Mouse (Mus musculus) small intestine, adult 2 months (tissue): Measurements from ENCODE around the gene Slc46a3. TPM values are rescaled to one million over a fixed set of nuclear protein-coding genes. Genes with fewer than 3 reads are reported as not detected.

Source experiments
- H3K27ac ChIP-seq: fragments of 200-500 bp; 2 replicates; pipeline ENCODE4 v1.5.1; 2012; ENCODE audit warnings: low read depth, low read length, control low read depth, inconsistent platforms; ENCODE audit not compliant: insufficient read depth
- H3K27me3 ChIP-seq: fragments of 200-500 bp; 2 replicates; pipeline ENCODE4 v1.6.1; 2012; ENCODE audit warnings: mild to moderate bottlenecking, moderate library complexity, low read length, inconsistent platforms; ENCODE audit not compliant: control insufficient read depth, insufficient read depth
- H3K36me3 ChIP-seq: fragments of 200-500 bp; 2 replicates; pipeline ENCODE4 v1.6.1; 2012; ENCODE audit warnings: mild to moderate bottlenecking, low read length, control low read depth, inconsistent platforms; ENCODE audit not compliant: control insufficient read depth, insufficient read depth
- H3K4me1 ChIP-seq: fragments of 200-500 bp; 2 replicates; pipeline ENCODE4 v1.6.1; 2012; ENCODE audit warnings: low read length, inconsistent platforms, mixed read lengths; ENCODE audit not compliant: control insufficient read depth, insufficient read depth, insufficient read length
- H3K4me3 ChIP-seq: fragments of 200-500 bp; 2 replicates; pipeline ENCODE4 v1.5.1; 2012; ENCODE audit warnings: low read depth, mild to moderate bottlenecking, control low read depth, inconsistent platforms, low read length, moderate library complexity
- CTCF ChIP-seq: fragments of 200-500 bp; IDR thresholded peaks from 2 replicates; pipeline ENCODE4 v1.5.1; 2012; ENCODE audit warnings: low read depth, mild to moderate bottlenecking, control low read depth, inconsistent platforms, low read length, moderate library complexity, mixed read lengths; ENCODE audit not compliant: insufficient replicate concordance, insufficient read length; ENCODE audit errors: extremely low read depth
- POLR2A ChIP-seq: fragments of 200-500 bp; IDR thresholded peaks from 2 replicates; pipeline ENCODE4 v1.6.1; 2012; ENCODE audit warnings: low read depth, mild to moderate bottlenecking, control low read depth, inconsistent platforms, low read length, moderate library complexity
- WGBS: fragments of 180-500 bp; shearing (Covaris S2); methylation state at CpG from one replicate; pipeline ENCODE4 v1.1.7; 2018; 5-methylcytosine and 5-hydroxymethylcytosine counted together
- polyA plus RNA-seq: library from polyadenylated mRNA; depleted of rRNA; stranded (reverse); fragments of >200 nt; gene quantifications from 2 replicates; pipeline ENCODE4 v1.2.3, GENCODE M21; 2012

Slc46a3 gene
- polyA plus RNA-seq, 1 experiment, result 259 TPM

DNA sequence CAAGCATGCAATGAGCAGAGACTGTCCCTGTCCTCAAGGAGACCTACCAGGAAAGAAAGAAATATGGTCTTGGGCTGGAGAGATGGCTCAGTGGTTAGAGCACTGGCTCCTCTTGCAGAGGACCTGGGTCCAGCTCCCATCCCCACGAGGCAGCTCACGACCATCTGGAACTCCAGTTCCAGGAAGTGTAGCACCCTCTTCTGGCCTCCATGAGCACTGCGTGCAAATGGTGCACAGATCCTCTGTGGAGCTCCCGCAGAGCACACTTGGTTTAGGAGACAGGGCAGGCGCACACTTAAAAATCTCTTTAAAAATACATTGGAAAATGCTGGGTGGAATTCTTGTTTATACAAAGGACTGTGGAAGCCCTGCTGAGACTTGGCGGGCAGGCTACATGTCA lies 17.1 kb downstream of the Slc46a3 start:
- H3K4me1 ChIP-seq, result peaks cover 18% of the 10 kb centered on the region; the same call in 1 of the 2 replicates
- 82% methylated on average over 6 of the region's 6 CpGs for WGBS
- no peaks in the 10 kb centered on the region for H3K27me3 ChIP-seq
- H3K27ac ChIP-seq, result no peak overlapping the region
- no peak for TF ChIP-seq POLR2A
- TF ChIP-seq CTCF, result peak; percentile 49; the same call in 1 of the 2 replicates
- peaks cover 59% of the 10 kb centered on the region for H3K36me3 ChIP-seq
- no peak overlapping the region for H3K4me3 ChIP-seq

DNA sequence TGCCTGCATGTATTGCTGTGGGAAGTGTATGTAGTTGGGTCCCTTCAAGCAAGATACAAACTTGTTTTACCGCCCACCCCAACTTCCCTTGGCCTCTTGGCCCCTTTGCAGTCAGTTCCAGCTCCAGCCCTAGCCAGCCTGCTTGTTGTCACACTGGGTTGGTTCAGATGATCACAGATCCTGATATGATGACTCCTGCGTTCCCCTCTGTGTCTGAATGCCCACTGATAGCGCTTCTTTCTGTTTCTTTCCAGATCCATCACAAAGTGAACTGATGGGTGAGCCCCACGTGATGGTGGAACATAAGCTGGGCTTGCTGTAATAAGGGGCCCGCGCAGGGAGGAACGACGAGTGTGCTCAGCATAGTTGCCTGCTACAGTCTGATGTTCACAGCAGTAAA lies 19.4 kb downstream of the Slc46a3 start:
- WGBS, result 93% methylated on average over 8 of the region's 8 CpGs
- Histone ChIP-seq H3K4me3 (peak overlapping the region; percentile 26), H3K27me3 (no peaks in the 10 kb centered on the region), H3K4me1 (peaks cover 18% of the 10 kb centered on the region; the same call in 1 of the 2 replicates), H3K27ac (peak overlapping the region; percentile 68; the same call in 1 of the 2 replicates), H3K36me3 (peaks cover 69% of the 10 kb centered on the region)
- no peak for TF ChIP-seq POLR2A
- no peak for TF ChIP-seq CTCF

DNA sequence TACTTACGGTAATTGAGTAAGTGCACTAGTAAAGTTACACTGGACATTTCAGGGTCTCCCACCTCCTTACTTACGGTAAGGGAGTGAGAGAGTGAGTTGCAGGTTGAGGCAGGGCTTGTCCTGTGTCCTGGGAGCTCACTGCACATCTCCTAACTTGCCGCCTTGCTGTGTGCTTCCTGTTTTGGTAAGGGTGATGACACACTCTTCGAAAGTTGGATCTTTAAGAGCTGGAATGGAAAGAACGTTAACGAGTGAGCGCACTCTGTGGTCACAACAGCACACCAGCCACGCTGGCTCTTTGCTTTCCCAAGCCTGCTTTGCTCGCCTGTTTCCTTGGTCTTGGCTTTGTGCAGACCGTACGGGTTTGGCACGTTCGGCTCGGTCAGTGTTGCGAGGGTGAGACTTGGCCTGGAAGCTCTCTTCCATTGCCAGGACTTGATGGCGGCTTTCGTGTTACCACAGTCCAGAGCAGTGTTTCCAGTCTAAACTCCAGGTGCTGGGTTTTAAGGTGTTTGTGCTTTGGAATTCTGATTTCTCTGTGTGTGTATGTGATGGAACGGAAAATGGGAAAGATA lies 20.0 kb downstream of the Slc46a3 start:
- H3K27me3 ChIP-seq, result no peaks in the 10 kb centered on the region
- 94% methylated on average over 18 of the region's 18 CpGs for WGBS
- H3K4me1 ChIP-seq, result peaks cover 15% of the 10 kb centered on the region; the same call in 1 of the 2 replicates
- H3K4me3 ChIP-seq, result peak overlapping the region; percentile 63
- TF ChIP-seq CTCF, result no peak
- no peak for TF ChIP-seq POLR2A
- H3K27ac ChIP-seq, result 0 out of 2 replicates have a peak overlapping the region, but pooled peaks have one; percentile 68
- H3K36me3 ChIP-seq, result peaks cover 74% of the 10 kb centered on the region

DNA sequence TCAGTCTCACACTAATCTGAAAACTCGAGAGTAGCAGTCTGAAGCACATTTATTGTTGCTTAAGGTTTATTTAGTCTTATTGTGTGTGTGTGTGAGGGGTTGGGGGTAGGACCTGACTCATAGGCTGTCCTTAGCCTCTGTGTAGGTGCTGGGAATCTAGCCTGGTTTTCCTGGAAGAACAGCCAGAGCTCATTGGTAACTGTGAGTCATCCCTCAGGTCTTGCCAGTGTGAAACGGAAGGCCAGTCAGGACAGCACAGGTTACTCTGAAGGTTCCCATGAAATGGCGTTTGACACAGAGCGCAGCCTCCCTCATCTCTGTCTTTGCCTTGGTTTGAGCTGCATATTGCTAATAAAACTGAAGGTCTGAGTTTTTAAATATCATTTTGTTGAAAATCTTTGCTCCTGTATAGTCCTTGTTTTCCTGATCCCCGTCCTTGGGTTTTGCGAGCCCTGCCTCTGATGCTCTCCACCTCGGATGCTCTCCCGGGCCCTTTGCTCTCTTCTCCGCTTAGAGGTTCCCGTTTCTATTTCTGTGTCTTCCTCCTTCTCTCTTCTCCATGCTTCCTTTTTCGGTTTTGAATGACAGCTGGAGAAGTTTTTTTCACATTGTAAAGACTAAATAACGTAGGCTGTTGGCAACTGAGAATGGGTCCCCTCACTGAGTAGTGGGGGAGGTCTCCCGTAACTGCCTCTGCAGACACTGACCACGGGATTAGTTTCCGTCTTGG lies 23.4 kb downstream of the Slc46a3 start:
- TF ChIP-seq CTCF (no peak), POLR2A (no peak)
- H3K36me3 ChIP-seq, result peaks cover 65% of the 10 kb centered on the region
- H3K27me3 ChIP-seq, result no peaks in the 10 kb centered on the region
- H3K4me1 ChIP-seq, result peaks cover 16% of the 10 kb centered on the region; the same call in 1 of the 2 replicates
- 88% methylated on average over 15 of the region's 15 CpGs for WGBS
- no peak overlapping the region for H3K4me3 ChIP-seq
- H3K27ac ChIP-seq, result no peak overlapping the region

DNA sequence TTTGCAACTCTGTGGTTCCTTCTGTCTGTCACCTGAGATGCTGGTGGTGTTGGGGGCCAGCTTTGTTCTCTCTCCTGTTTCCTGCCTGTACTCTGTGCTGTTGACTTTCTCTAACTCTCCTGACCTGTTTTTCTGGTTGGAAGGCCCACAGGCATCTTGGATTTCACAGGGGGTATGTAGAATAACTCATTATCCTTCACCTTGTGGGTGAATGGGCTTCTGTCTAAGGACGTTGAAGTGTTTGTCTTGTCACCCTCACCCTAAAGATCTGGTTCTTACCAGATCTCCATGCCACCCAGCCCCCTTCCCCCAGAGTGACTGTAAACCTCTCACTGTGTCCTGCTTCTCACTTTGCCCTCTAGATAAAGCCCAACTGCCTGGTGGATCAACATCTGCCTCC lies 24.3 kb downstream of the Slc46a3 start:
- Histone ChIP-seq H3K36me3 (peaks cover 61% of the 10 kb centered on the region), H3K4me1 (peaks cover 16% of the 10 kb centered on the region; the same call in 1 of the 2 replicates), H3K27me3 (no peaks in the 10 kb centered on the region), H3K4me3 (no peak overlapping the region), H3K27ac (peak overlapping the region; percentile 25; the same call in 1 of the 2 replicates)
- TF ChIP-seq POLR2A, result no peak
- 80% methylated on average over 1 of the region's 1 CpGs for WGBS

DNA sequence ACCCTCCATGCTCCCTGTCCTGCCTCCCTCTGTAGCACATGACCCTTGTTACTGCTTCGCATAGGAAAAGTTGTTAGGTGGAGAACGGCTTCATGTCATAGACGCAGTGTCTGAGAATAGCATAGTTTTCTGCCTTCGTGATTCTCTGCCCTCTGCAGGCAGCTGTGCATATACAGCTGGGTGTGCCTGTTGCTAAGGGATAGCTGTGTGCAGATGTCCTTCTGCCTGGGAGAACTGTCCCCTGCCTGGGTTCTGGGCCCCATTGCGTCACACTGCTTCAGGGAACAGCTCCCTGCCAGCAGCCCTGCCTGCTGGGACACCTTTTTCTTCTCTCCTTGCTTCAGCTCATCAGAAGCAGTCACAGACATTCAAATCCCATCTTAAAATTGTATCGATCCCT lies 25.0 kb downstream of the Slc46a3 start:
- H3K27ac ChIP-seq, result no peak overlapping the region
- no peaks in the 10 kb centered on the region for H3K27me3 ChIP-seq
- 75% methylated on average over 6 of the region's 6 CpGs for WGBS
- H3K4me1 ChIP-seq, result peaks cover 14% of the 10 kb centered on the region; the same call in 1 of the 2 replicates
- peaks cover 56% of the 10 kb centered on the region for H3K36me3 ChIP-seq
- no peak overlapping the region for H3K4me3 ChIP-seq
- TF ChIP-seq CTCF (no peak), POLR2A (no peak)

DNA sequence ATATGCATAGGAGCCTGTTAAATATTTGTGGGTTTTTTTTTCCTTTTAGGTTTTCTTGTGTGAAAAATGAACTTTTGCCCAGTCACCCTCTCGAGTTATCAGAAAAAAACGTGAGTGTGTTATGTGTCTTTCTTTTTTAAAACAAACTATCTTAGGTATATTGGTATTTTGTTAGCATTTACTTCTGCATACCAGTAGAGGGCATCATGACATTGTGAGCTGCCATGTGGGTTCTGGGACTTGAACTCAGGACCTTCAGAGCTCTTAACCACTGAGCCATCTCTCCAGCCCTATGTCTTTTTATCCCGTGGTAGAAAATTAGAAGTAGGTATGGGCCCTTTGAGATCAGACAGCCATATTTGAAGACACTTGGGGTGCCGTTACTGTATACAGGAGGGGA lies 25.9 kb downstream of the Slc46a3 start:
- no peak overlapping the region for H3K27ac ChIP-seq

More for the DNA sequence above, 25.9 kb downstream of the Slc46a3 start:
- Histone ChIP-seq H3K27me3 (no peaks in the 10 kb centered on the region), H3K36me3 (peaks cover 55% of the 10 kb centered on the region), H3K4me1 (peaks cover 10% of the 10 kb centered on the region; the same call in 1 of the 2 replicates), H3K4me3 (no peak overlapping the region)
- WGBS, result 90% methylated on average over 4 of the region's 4 CpGs
- TF ChIP-seq POLR2A, result no peak
- no peak for TF ChIP-seq CTCF
